Mouse (Mus musculus) midbrain, postnatal 0 days (tissue): ENCODE results near the gene Riiad1. TPM values are rescaled to one million over a fixed set of nuclear protein-coding genes. Genes with fewer than 3 reads are reported as not detected.

Experiments used
- ATAC-seq: fragments of 200-750 bp; cut with Nextera tagmentation; 2 replicates; pipeline ENCODE4 v1.8.0; 2017; ENCODE audit warnings: moderate number of reproducible peaks, mild to moderate bottlenecking, moderate TSS enrichment, moderate library complexity; ENCODE audit not compliant: low FRiP score
- DNase-seq: peaks from one replicate; pipeline ENCODE4 v3.0.0-alpha.2; 2015; ENCODE audit warnings: low spot score
- H3K27ac ChIP-seq: fragments of 300-500 bp; sonication (generic); 2 replicates; pipeline ENCODE4 v1.5.1; 2014; ENCODE audit warnings: low read depth, mild to moderate bottlenecking, low read length, mixed read lengths
- H3K27me3 ChIP-seq: fragments of 300-500 bp; sonication (generic); 2 replicates; pipeline ENCODE4 v1.6.1; 2014; ENCODE audit warnings: low read length, control low read depth, mixed read lengths; ENCODE audit not compliant: insufficient read depth
- H3K36me3 ChIP-seq: fragments of 300-500 bp; sonication (generic); 2 replicates; pipeline ENCODE4 v1.6.1; 2014; ENCODE audit warnings: low read length, control low read depth, mixed read lengths; ENCODE audit not compliant: insufficient read depth
- H3K4me1 ChIP-seq: fragments of 300-500 bp; sonication (generic); 2 replicates; pipeline ENCODE4 v1.6.1; 2014; ENCODE audit warnings: mild to moderate bottlenecking, control low read depth, antibody characterized with exemption, low read length, mixed read lengths; ENCODE audit not compliant: insufficient read depth
- H3K4me2 ChIP-seq: fragments of 300-500 bp; sonication (generic); 2 replicates; pipeline ENCODE4 v1.6.1; 2014; ENCODE audit warnings: low read depth, mild to moderate bottlenecking, low read length, mixed read lengths; ENCODE audit not compliant: poor library complexity, severe bottlenecking
- H3K4me3 ChIP-seq: fragments of 300-500 bp; sonication (generic); 2 replicates; pipeline ENCODE4 v1.5.1; 2014; ENCODE audit warnings: low read depth, mild to moderate bottlenecking, low read length, moderate library complexity
- H3K9ac ChIP-seq: fragments of 300-500 bp; sonication (generic); replicated peaks from 2 replicates; pipeline ENCODE4 v1.6.1; 2014; ENCODE audit warnings: mild to moderate bottlenecking, low read length, moderate library complexity, mixed read lengths; ENCODE audit not compliant: poor library complexity, severe bottlenecking
- H3K9me3 ChIP-seq: fragments of 300-500 bp; sonication (generic); 2 replicates; pipeline ENCODE4 v1.6.1; 2016; ENCODE audit warnings: low read length, control low read depth
- CTCF ChIP-seq: IDR thresholded peaks from 2 replicates; pipeline ENCODE4 v1.5.1; 2016; ENCODE audit warnings: antibody characterized with exemption, mild to moderate bottlenecking
- WGBS: fragments of 180-500 bp; shearing (Covaris S2); extraction: QIAGEN DNeasy Blood & Tissue Kit; methylation state at CpG from one replicate; pipeline ENCODE4 v1.1.7; 2014; 5-methylcytosine and 5-hydroxymethylcytosine counted together
- polyA plus RNA-seq: library from polyadenylated mRNA; unstranded; fragments of >200 nt; fragmentation: Nextera tagmentation; extraction: Ambion mirVana; gene quantifications from 2 replicates; pipeline ENCODE4 v1.2.1, GENCODE M21; 2015
- total RNA-seq: library from RNA; depleted of rRNA; stranded (reverse); fragments of >200 nt; gene quantifications from 2 replicates; pipeline ENCODE4 v1.2.3, GENCODE M21; 2014; rRNA removed

The Riiad1 gene
- total RNA-seq (6.6 and 6.7 TPM in 2 replicates), polyA plus RNA-seq (19.4 and 23.3 TPM in 2 replicates)

GRCm38 (mm10) chr3:94480291-94480884 is at the start of gene Riiad1:
Riiad1 (minus strand) TSS chr3:94480341.
- Histone ChIP-seq H3K27me3 (no peaks in the 10 kb centered on the region), H3K36me3 (peaks cover 1% of the 10 kb centered on the region), H3K9ac (peak within 1 kb of the TSS; percentile 91), H3K4me2 (peak within 1 kb of the TSS; percentile 96), H3K4me1 (peaks cover 40% of the 10 kb centered on the region), H3K9me3 (no peaks in the 10 kb centered on the region), H3K27ac (peak within 1 kb of the TSS; percentile 89; the same call in 1 of the 2 replicates), H3K4me3 (peak within 1 kb of the TSS; percentile 66)
- DNase-seq (no peak), ATAC-seq (no peak)
- WGBS, result 8% methylated on average over 16 of the region's 16 CpGs
- TF ChIP-seq CTCF, result no peak

- DNase-seq (no peak), ATAC-seq (no peak)
- Histone ChIP-seq H3K4me3 (no peak overlapping the region), H3K4me1 (no peaks in the 10 kb centered on the region), H3K9ac (no peak overlapping the region), H3K9me3 (no peaks in the 10 kb centered on the region), H3K4me2 (no peak overlapping the region), H3K27ac (no peak overlapping the region), H3K36me3 (peaks cover 20% of the 10 kb centered on the region), H3K27me3 (no peaks in the 10 kb centered on the region)
- no peak for TF ChIP-seq CTCF
- WGBS, result 73% methylated on average over 2 of the region's 2 CpGs
These were observed 46.6 kb upstream of the Riiad1 start for GRCm38 (mm10) chr3:94526731-94527130.

GRCm38 (mm10) chr3:94506664-94507063 is 26.5 kb upstream of the Riiad1 start:
- no peak overlapping the region for H3K9ac ChIP-seq
- no peak for DNase-seq
- no peaks in the 10 kb centered on the region for H3K9me3 ChIP-seq
- no peaks in the 10 kb centered on the region for H3K27me3 ChIP-seq
- peak; percentile 44 for TF ChIP-seq CTCF
- no peak overlapping the region for H3K4me3 ChIP-seq
- no peak overlapping the region for H3K27ac ChIP-seq
- no peaks in the 10 kb centered on the region for H3K4me1 ChIP-seq
- no peak overlapping the region for H3K4me2 ChIP-seq
- 97% methylated on average over 1 of the region's 1 CpGs for WGBS
- H3K36me3 ChIP-seq, result peaks cover 16% of the 10 kb centered on the region; the same call in 1 of the 2 replicates
- ATAC-seq, result no peak

GRCm38 (mm10) chr3:94502243-94502642 is 22.1 kb upstream of the Riiad1 start:
- ATAC-seq (peak; percentile 59), DNase-seq (peak; percentile 69)
- H3K4me3 ChIP-seq, result no peak overlapping the region
- H3K4me1 ChIP-seq, result no peaks in the 10 kb centered on the region
- no peak overlapping the region for H3K27ac ChIP-seq
- no peak overlapping the region for H3K9ac ChIP-seq
- peak; percentile 90 for TF ChIP-seq CTCF
- WGBS, result 63% methylated on average over 3 of the region's 3 CpGs
- peaks cover 14% of the 10 kb centered on the region for H3K36me3 ChIP-seq
- no peaks in the 10 kb centered on the region for H3K27me3 ChIP-seq
- H3K9me3 ChIP-seq, result no peaks in the 10 kb centered on the region
- H3K4me2 ChIP-seq, result no peak overlapping the region

GRCm38 (mm10) chr3:94497162-94497561 is 17.0 kb upstream of the Riiad1 start:
- no peak for TF ChIP-seq CTCF
- DNase-seq (no peak), ATAC-seq (no peak)
- Histone ChIP-seq H3K4me1 (no peaks in the 10 kb centered on the region), H3K4me2 (no peak overlapping the region), H3K9me3 (no peaks in the 10 kb centered on the region), H3K4me3 (no peak overlapping the region), H3K36me3 (peaks cover 8% of the 10 kb centered on the region), H3K27me3 (no peaks in the 10 kb centered on the region), H3K9ac (no peak overlapping the region), H3K27ac (no peak overlapping the region)
- WGBS, result 83% methylated on average over 4 of the region's 4 CpGs

GRCm38 (mm10) chr3:94487581-94487980 is 7.4 kb upstream of the Riiad1 start:
- no peak overlapping the region for H3K4me2 ChIP-seq
- H3K36me3 ChIP-seq, result peaks cover 50% of the 10 kb centered on the region
- H3K27me3 ChIP-seq, result no peaks in the 10 kb centered on the region
- H3K4me3 ChIP-seq, result no peak overlapping the region
- WGBS, result 85% methylated on average over 6 of the region's 6 CpGs
- no peak overlapping the region for H3K9ac ChIP-seq
- peaks cover 21% of the 10 kb centered on the region for H3K4me1 ChIP-seq
- ATAC-seq (no peak), DNase-seq (no peak)
- TF ChIP-seq CTCF, result no peak
- H3K27ac ChIP-seq, result no peak overlapping the region
- H3K9me3 ChIP-seq, result no peaks in the 10 kb centered on the region
